Comparison of ENCODE assay signal across 23 mouse cellular contexts in genomic region chr13:36145601-36146000, GRCm38 (mm10).
"Had no signal": no experiment of that assay in that cellular context is flagged by ENCODE, and none has a peak within 500 bp of the region (broad histone marks: within the 10 kb centered on the region; RNA-seq: fewer than 3 reads in every experiment).

No protein-coding gene starts in this region.

- H3K4me3 ChIP-seq: heart, embryonic 10.5 days; heart, embryonic 12.5 days; hindbrain, embryonic 10.5 days; hindbrain, embryonic 12.5 days; intestine, embryonic 15.5 days; limb, embryonic 13.5 days; limb, embryonic 15.5 days; liver, embryonic 12.5 days had no signal

- H3K4me2 ChIP-seq: heart, embryonic 12.5 days; hindbrain, embryonic 12.5 days; hindbrain, embryonic 14.5 days; intestine, embryonic 15.5 days; limb, embryonic 13.5 days; limb, embryonic 15.5 days; liver, embryonic 12.5 days had no signal

- DNase-seq: gastrocnemius, postnatal 25 days; heart, adult 18-20 months; heart, postnatal 10 days; heart, postnatal 4 days; kidney, adult 18-20 months; kidney, adult 8-10 months; kidney, postnatal 14 days; kidney, postnatal 36 days; layer of hippocampus, adult 9-11 months; layer of hippocampus, postnatal 36 days; left cerebral cortex, postnatal 4 days had no signal

- H3K36me3 ChIP-seq: heart, embryonic 10.5 days; heart, embryonic 12.5 days; hindbrain, embryonic 10.5 days; hindbrain, embryonic 12.5 days; intestine, embryonic 15.5 days; limb, embryonic 13.5 days; limb, embryonic 15.5 days; liver, embryonic 12.5 days had no signal

- H3K9ac ChIP-seq: heart, embryonic 12.5 days; hindbrain, embryonic 12.5 days; hindbrain, embryonic 14.5 days; intestine, embryonic 15.5 days; limb, embryonic 13.5 days; limb, embryonic 15.5 days; liver, embryonic 12.5 days; liver, embryonic 14.5 days had no signal

- H3K9me3 ChIP-seq: heart, embryonic 10.5 days; heart, embryonic 12.5 days; hindbrain, embryonic 10.5 days; hindbrain, embryonic 12.5 days; intestine, embryonic 15.5 days; limb, embryonic 13.5 days; limb, embryonic 15.5 days; liver, embryonic 12.5 days had no signal

- H3K27me3 ChIP-seq: heart, embryonic 12.5 days; hindbrain, embryonic 12.5 days; intestine, embryonic 15.5 days; limb, embryonic 13.5 days; limb, embryonic 15.5 days; liver, embryonic 12.5 days had no signal

- ATAC-seq: hindbrain, embryonic 16.5 days; intestine, embryonic 15.5 days; intestine, postnatal 0 days; liver, embryonic 12.5 days had no signal

- H3K4me1 ChIP-seq: limb, embryonic 13.5 days; limb, embryonic 15.5 days had no signal

- H3K27ac ChIP-seq: heart, embryonic 10.5 days; hindbrain, embryonic 10.5 days; hindbrain, embryonic 12.5 days; hindbrain, embryonic 14.5 days; intestine, embryonic 15.5 days; limb, embryonic 13.5 days; limb, embryonic 15.5 days; liver, embryonic 12.5 days; liver, embryonic 14.5 days had no signal
